Mouse (Mus musculus): Measurements from ENCODE around the gene Stx17.

DNA sequence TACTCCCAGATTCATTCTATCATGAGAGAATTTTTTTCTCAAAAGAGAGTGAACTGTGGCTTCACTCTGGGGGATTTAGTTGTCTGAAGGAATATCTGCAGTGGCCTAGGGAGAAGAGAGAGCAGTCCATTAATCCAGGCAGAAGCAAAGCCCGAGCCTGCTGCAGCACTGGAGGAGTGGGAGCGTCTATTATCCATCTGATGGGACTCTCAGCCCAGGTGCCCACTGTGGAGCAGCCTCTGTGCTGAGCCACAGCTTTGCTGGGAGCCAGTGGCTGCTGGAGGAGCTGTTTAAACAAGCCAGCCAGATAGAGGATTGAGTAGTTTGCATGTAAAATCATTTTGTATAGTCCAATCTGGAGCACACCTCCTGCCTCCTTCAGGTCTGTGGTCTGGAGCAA lies 56.2 kb downstream of the Stx17 start:
- TF ChIP-seq CTCF (IDR thresholded peaks at IDR 0.05; ENCODE audit: low read depth): no peak
- TF ChIP-seq EP300 (IDR thresholded peaks at IDR 0.05; ENCODE audit: low read depth): no peak

Data from liver, embryonic 14.5 days (tissue).